Mouse (Mus musculus) left cerebral cortex, postnatal 36 days (tissue): ENCODE data around the gene P2rx1. TPM values are rescaled to one million over a fixed set of nuclear protein-coding genes. Genes with fewer than 3 reads are reported as not detected.
A peak's percentile ranks its signal among the peaks of the same experiment; 100 is the strongest.

Experiments
- DNase-seq, 2 experiments: peaks; one replicate each; pipeline ENCODE4 v3.0.0; 2021 to 2022; ENCODE audit warnings: low spot score in 2 of 2, mixed read lengths in 1 of 2
- intact Hi-C: fragments of 180-260 bp; cut with DNase I; formaldehyde crosslinking; loops from one replicate; pipeline ENCODE4 v1.15.1; 2025
- total RNA-seq, 2 experiments: library from RNA; stranded (reverse); gene quantifications; 2 replicates each; pipeline ENCODE4 v1.2.3; 2021

Gene P2rx1
- total RNA-seq, 2 experiments from 2014 or later: 0.36 to 0.62 TPM

DNA sequence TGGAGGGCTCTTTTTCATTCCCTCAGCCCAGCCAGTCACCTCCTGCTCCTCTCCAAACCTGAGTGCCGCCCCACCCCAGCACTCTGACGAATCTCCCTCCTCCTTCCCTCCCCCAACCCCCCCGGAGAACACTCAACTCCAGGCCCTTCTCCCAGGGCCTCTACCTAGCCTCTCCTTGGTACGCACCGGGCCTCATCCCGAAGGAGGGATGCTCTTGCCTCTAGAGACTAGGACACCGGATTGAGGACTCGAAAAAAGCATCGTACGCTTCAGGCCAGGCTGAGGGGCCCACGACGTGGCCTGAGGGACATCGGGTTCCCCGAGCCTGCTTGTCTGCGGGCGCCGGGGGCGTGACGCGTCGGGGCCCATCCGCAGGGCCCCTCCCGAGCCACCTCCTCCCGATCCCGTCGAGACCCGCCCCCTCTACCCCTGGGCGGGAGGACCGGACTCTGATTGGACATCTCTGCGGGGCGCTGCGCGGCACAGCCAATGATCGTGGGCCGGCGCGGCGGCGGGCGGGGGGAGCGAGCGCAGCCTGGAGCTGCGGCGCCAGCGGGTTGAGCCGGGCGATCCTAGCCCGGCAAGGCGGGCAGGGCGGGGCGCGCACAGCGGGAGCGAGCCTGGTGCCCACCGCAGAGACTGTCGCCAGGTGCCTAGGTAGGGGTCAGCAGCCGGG, 19.7 kb downstream of the P2rx1 start, which contains the start of gene Camkk1:
TSS of gene Camkk1 (plus strand) at position 538 of the 676 bp plus-strand sequence.
- intact Hi-C loops: loop anchor here (5.0 kb wide), 1 partner anchor 411 kb away; the partner anchor contains the start of gene Ube2g1

DNA sequence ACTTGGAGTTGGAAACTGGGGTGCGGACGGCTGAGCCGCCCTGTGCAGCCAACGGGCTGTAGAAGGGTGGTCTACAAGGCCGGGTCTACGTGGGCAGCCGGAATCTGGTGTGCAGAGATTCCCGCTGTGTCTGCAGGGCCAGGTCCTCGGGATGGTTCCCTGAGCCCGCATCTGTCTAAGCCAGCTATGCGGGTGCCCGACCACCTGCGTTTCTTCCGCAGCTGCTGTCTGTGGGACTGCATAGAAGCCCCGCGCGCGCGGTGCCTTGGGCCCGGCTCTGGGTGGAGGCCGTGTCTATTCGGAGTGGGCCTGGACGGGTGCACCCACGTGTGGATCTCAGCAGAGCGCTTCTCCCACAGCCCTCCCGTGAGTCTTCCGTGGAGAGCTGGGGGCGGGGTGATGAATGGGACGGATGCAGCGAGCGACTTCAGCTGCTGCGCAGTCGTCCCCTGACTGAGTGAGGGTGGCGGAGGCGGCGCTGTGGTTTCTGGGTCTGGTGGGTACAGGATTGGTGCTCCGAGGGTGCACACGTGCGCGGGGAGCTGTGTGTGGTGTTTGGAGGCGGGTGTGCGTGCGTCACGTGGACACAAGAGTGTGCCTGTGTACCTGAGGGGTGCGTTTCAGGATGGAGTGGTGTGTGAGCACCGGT, 20.4 kb downstream of the P2rx1 start:
- peak; percentile 85 to 90 for DNase-seq
- intact Hi-C loops: loop anchor here (5.0 kb wide), 1 partner anchor 412 kb away; the partner anchor contains the start of gene Ube2g1

More for the DNA sequence above, 19.7 kb downstream of the P2rx1 start, which contains the start of gene Camkk1:
- peak; percentile 94 to 96 for DNase-seq

DNA sequence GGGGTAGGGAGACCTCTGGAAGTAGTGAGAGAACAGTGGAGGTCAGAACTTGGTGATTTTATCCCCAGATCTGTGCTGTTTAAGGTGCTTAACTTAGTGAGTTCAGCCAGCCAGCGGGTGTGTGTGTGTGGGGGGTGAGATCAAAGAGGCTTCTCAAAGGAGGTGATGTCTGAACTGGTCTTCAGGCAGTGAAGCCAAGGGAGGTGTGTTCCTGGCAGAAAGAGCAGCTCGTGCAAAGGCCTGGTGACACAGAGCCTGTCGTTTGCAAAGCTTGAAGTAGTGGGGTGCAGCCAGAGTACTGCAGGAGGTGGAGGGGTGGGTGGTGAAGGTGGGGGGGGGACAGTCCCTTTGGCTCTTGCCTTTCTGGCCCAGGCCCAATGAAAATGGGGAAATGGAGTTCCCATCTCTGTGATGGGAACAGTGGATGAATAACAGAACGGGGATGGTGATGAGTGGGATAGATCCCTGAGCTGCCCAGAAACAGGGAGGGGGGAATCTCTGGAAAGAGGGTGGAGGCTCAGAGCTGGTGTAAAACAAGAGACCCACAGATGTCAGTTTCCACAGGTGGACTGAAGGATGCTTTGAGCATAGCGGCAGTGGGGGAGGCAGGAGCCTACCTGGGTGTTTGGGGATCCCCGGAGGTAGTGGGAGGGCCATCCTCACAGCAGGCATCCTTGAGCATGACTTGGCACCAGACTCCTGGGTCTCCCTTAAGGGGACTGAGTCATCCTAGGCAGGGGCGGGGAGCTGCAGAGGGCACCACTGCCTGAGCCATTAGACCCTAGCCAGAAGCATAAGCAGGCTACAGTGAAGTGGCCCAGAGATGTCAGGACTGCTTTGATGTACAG, 22.3 kb downstream of the P2rx1 start:
- intact Hi-C loops: no loop called here
- peak; percentile 43 to 66 for DNase-seq

DNA sequence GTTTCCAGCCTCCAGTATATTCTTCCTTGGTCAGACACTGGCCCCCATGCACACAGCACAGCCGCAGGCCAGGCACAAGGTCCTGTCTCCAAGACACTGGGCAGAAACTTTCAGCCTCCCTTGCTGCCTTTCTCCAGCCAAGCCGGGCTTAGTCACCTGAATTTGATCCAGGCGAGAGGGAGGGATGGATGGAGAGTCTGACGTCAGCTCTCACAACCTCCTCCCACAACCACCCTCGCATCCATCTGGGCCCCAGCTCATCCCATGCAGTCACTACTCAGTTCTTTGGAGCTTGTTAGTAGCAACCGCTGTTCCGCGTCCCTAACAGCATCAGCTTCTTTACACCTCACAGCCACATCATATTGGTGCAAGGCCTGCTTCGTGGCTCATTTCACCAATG, 24.2 kb downstream of the P2rx1 start:
- intact Hi-C loops: no loop called here
- DNase-seq: peak; percentile 88 to 91

DNA sequence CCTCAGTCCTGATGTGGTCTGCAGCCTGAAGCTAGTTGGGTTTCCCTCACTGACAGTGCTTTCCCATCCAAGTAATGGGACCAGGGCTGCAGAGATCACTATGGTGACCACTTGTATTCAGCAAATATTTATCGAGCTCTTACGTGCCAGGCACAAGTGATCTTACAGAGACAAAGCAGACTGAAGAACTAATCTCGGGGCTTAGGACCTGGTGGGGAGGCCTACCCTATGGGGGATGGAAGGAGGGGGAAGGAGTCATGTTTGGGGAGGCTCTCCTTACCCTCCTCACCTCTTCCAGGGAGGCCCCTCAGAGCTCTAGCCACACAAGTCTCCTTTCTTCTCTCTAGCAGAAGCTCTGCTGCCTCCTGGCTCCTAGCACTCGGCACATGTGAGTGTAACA, 24.9 kb downstream of the P2rx1 start:
- intact Hi-C loops: no loop called here
- no peak for DNase-seq

DNA sequence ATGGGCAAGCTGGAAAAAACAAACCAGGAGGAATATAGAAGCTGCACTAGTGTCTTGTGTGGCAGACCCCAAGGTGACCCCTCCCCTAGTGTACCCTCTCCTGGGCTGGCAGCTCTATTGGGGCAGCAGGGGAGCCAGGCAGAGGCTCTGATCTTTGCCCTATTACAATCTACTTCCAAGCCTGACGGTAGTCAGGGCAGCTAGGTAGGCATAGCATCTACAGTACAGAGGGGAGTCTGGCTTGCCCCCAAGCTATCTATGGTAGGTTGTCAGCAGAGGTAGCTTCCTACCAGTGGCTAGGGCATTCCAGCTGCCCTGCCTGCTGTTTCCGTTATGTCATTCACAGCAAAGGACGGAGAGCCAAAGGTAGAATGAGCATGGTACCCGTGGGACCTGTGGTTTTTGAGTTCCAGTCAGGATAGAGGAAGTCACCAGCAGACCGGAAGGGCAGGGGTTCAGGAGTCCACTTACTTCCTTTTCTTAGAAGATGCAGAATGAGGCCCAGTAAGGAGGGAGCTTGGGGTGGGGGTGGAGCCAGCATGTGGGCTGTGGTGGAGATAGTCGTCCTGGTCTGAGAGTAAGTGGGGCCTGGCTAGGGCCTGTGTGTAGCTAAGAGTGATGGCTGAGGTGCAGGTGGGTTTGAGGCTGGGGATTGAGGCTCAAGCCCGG, 25.5 kb downstream of the P2rx1 start:
- DNase-seq: no peak
- intact Hi-C loops: no loop called here

DNA sequence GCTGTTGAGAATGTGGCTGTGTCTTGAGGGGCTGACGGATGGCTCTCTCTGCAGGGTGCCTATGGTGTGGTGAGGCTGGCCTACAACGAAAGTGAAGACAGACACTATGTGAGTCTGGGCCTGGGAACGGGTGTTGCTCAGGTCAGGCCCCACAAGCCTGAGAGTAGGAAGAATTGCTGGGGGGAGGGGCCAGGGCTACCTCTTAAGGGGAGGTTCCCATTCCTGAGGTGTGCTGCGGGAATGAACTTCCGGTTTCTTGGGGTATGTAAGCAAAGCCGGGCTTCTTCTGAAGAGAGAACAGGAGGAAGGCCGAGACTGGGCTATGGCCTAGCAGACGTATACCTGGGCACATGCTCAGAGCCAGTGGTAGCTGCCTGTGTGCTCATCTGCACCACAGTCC, 28.1 kb downstream of the P2rx1 start:
- DNase-seq: no peak
- intact Hi-C loops: no loop called here

DNA sequence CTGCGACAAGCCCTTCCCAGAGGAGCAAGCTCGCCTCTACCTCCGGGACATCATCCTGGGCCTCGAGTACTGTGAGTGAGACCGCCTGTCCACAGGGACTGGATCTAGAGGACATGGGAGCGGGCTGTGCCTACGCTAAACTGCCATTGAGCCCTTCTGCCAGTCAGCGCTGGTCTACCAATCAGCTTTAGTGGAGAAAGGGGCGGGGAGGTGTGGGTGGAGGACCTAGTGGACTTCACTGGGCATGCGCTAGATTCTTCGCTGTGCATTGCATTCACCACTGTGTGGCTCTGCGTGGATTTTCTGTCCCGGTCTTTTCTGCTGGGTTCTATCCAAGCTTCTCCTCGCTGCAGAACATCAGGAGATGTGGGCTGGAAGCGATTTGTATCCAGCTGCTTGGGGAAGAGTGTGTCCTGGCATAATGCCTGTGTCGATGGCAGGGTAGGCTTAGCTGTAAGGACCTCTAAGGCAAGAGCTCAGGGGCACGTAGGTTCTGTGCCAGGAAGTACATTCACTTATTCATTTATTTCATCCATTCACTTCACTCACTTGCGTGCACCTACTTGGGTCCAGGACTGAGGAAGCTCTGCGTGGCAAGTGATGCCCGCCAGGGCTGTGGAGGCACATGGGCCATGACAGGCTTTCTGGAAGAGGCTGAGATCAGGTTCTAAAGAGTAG, 32.1 kb downstream of the P2rx1 start:
- DNase-seq: peak; percentile 87 to 89
- intact Hi-C loops: no loop called here

DNA sequence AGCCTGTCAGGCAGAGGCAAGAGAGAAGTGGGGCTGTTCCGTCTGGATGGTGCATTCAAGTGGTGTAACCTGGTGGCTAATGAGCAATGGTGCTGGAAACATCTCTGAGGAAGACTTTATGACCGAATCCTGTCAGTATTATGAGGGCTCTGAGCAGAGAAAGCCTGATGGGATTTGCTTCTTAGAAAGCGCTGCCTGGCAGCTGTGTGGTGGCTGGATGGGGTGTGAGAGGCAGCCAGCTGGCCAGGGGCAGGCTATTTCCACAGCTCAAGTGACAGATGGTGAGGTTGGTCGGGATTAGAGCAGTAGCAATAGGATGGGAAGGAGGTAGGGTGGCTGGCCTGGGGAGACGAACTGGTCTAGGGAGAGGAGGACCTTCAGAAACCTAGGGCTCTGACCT, 32.6 kb downstream of the P2rx1 start:
- intact Hi-C loops: no loop called here
- DNase-seq: no peak

DNA sequence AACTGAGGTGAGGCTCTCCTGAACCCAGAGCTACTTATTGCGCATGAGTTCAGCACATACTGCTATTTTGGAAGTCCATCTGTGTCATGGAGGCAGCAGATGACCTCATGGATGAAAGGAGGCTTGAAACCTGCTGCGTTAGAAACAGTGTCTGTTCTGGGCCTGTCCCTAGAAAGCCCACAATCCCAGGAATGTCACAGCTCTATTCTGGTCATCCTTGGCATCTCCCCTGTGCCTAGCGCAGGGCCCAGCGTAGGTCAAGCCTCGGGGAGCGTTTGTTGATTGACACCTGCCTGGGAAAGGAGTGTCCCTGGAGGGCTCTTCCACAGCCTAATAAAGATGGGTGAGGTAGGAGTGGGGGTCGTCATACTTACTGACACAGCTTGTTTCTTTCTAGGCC, 37.2 kb downstream of the P2rx1 start:
- no peak for DNase-seq
- intact Hi-C loops: no loop called here

DNA sequence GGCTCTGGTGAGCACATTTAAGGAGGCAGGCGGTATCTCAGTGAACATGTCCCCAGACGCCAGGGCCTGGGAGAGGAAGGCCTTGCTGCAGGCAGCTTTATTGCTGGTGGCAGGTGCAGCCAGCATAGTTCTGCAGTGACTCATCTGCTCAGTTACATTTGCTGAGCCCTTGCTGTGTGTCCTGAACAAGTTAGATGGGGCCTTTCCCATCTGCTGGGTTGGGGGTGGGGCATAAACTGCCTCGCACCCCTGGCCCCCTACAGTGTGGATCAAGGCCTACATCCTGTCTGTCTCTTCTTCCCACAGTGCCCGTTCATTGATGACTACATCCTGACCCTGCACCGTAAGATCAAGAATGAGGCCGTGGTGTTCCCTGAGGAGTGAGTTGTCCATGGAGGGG, 38.0 kb downstream of the P2rx1 start:
- intact Hi-C loops: no loop called here
- no peak for DNase-seq

DNA sequence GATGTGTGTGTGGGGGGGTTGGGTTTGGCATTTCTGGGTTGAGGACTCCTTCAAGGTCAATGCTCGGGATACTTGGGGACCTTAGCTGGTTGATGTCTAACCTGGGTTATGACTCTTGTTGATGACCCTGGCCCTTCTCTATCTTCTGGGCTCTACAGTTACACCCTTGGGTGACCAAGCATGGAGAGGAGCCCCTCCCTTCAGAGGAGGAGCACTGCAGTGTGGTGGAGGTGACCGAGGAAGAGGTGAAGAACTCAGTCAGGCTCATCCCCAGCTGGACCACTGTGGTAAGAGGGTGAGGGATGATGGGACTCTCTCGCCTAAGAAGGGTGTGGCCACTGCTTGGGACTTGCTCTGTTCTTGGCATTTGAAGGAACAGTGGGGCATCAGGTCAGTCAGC, 38.8 kb downstream of the P2rx1 start:
- intact Hi-C loops: loop anchor here (2.0 kb wide), 1 partner anchor 31 kb away; no protein-coding TSS in a partner anchor
- no peak for DNase-seq

DNA sequence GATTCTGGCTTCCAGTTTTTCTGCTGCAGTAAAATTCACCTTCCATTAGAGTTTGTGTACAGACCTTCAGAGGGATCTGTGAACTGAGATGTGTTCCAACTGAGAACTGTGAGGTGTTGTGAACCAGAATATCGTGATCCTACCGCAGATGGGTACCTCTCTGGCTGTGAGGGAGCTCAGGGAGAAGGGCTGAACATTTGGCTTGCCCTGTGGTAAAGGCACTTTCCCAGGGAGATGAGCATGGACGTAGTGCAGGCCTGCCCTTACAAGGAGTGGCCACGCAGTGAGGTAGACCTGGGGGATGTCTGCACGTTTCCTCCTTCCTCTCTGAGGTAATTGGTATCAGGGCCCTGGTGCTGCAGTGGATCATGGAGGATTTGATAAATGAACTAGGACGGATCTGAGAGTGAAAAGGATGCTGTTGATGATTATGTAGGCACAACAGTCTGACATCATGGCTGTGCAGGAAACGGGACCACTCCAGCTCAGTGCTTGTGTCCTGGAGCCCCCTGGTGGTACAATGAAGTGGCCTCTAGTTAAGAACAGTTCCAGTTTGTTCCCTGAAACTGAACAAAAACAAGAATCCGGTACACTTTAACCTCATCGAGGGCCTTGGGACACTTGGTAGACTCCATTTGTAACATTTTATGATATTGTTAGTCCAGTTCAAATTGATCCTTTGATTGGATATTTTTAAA, 40.3 kb downstream of the P2rx1 start:
- intact Hi-C loops: loop anchor here (2.0 kb wide), 1 partner anchor 32 kb away; no protein-coding TSS in a partner anchor
- DNase-seq: no peak

DNA sequence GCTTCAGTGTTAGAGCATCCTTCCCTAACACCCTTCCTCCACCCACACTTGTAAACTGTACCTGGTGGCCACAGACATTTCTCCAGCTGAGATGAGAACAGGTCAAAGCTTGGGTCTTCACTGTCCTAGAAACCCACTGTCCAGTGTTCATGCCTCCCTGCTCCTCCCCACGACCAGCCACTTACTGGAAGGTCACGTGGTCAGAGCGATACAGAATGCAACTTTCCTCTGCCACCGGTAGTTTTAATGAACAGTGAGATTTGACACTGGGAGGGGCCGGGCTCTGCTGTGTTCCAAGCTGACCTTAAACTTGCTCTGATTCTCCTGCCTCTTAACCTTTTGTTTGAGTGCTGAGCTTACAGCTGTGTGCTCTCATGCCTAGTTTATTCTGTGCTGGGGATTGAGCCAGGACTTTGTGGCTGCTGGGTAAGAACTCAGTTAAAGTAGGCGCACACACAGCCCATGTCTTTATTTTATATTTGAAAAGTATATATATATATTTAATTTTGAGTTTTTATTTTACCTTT, 45.4 kb downstream of the P2rx1 start:
- intact Hi-C loops: no loop called here
- DNase-seq: no peak

DNA sequence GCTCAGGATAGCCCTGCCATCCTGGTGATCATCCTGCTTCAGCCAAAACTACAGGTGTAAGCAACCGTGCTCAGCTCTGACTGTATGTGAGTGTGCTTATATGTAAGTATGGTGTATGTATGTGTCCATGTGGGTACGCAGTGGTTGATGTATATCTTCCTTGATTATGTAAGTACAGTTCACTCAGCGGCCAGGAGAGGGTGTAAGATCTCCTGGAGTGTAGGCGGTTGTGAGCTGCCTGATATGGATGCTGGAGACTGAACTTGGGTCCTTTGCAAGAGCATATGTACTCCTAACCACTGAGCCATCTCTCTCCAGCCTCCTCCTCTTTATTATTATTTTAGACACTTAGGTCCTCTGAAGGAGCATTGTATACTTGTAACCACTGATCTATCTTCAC, 45.9 kb downstream of the P2rx1 start:
- DNase-seq: no peak
- intact Hi-C loops: loop anchor here (5.0 kb wide), 1 partner anchor 117 kb away; no protein-coding TSS in a partner anchor

DNA sequence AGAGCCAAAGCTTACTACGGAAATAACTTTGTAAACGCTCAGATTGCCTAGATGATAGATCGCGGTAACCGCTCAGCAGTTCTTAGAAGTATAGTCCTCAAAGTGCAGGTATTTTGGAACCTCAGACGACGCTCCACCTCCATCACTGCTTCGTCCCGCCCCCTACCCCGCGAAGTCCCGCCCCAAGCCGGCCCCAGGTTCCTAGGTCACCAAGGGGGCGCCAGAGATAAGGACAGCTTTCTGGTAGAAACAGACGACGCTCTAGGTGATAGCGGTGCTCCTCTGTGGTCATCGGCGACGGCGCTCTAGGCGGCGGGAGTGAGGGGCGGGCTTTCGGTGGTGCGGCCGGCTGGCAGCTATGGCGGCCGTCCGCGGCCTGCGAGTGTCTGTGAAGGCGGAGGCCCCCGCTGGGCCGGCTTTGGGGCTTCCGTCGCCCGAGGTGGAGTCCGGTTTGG, 48.7 kb downstream of the P2rx1 start, which contains the start of gene Ncbp3:
TSS of gene Ncbp3 (plus strand) at position 242 of the 455 bp plus-strand sequence.
- intact Hi-C loops: loop anchor here (5.0 kb wide), 1 partner anchor 120 kb away; no protein-coding TSS in a partner anchor

DNA sequence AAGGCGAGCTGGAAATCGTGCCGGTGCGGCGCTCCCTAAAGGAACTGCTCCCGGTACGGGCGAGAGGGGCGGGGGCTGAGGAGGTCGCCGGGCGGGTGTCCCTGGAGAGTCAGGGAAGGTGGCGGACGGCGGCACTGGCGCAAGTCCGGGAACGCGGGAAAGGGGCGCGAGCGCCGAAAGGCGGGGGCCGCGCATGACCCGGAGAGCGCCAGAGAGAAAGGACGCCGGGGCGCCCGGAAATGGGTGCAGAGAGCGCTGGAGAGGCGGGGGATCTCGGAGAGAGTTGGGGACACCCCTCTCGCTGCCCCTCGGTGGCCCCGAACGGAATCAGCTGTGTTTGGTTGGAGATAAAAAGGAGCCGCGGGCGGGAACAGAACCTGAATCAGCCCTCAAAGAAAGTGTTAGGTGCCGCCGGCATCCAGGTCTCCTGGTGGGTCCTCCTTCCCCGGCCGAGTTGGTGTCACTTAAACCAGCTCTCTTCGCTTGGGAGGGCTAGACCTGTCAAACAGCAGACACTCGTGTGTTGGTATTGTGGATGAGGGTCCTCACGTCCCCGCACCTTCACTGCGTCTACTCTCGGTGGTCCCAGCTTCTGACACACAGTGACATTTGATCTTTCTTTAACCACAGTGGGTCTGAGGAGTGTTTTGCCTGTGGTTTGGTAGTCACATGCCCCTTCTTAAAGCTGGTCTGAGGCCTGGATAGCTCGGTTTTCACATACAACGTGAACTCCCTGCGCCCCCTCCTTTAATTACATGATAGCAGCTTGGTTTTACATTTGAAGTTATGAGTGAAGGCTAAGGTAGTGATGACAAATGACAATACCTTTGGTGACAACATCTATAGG, 49.4 kb downstream of the P2rx1 start:
- no peak for DNase-seq
- intact Hi-C loops: loop anchor here (5.0 kb wide), 1 partner anchor 121 kb away; no protein-coding TSS in a partner anchor

More for the DNA sequence above, 48.7 kb downstream of the P2rx1 start, which contains the start of gene Ncbp3:
- DNase-seq: peak; percentile 94 to 95
